Mouse (Mus musculus) common myeloid progenitor, adult 5-6 weeks (primary cell): ENCODE results near the gene 9430097D07Rik. TPM values are rescaled to one million over a fixed set of nuclear protein-coding genes. Genes with fewer than 3 reads are reported as not detected.

ENCODE experiments used
- ATAC-seq: replicated peaks from 2 replicates; pipeline ENCODE4 v1.8.0; 2016; ENCODE audit warnings: low read depth, mild to moderate bottlenecking, moderate TSS enrichment, inconsistent platforms; ENCODE audit not compliant: poor library complexity, severe bottlenecking
- total RNA-seq: library from RNA; stranded (forward); fragments of 200-1000, 187-1606 nt; gene quantifications from 2 replicates; pipeline ENCODE4 v1.2.3, GENCODE M21; 2017

The 9430097D07Rik gene
- not detected in 2 replicates for total RNA-seq

- ATAC-seq: peak; percentile 27; the same call in 1 of the 2 replicates
These were observed at the start of gene 9430097D07Rik for GRCm38 (mm10) chr2:32575586-32576160. Gene 9430097D07Rik, minus strand, starts transcription at chr2:32575684.

GRCm38 (mm10) chr2:32624111-32624748, 48.7 kb upstream of the 9430097D07Rik start:
- ATAC-seq: no peak

GRCm38 (mm10) chr2:32621517-32621859, 46.0 kb upstream of the 9430097D07Rik start, which contains the start of gene Ak1:
Gene Ak1, plus strand, starts transcription at chr2:32621758.
- ATAC-seq: peak; percentile 12; the same call in 1 of the 2 replicates

GRCm38 (mm10) chr2:32620682-32621516, 45.4 kb upstream of the 9430097D07Rik start:
- ATAC-seq: peak; percentile 56

- no peak for ATAC-seq
These were observed 42.6 kb upstream of the 9430097D07Rik start for GRCm38 (mm10) chr2:32618051-32618450.

GRCm38 (mm10) chr2:32617601-32618000, 42.1 kb upstream of the 9430097D07Rik start:
- ATAC-seq: no peak

- ATAC-seq: no peak
These were observed 41.6 kb upstream of the 9430097D07Rik start for GRCm38 (mm10) chr2:32617109-32617508.

GRCm38 (mm10) chr2:32612274-32612673, 36.8 kb upstream of the 9430097D07Rik start:
- ATAC-seq: no peak

- no peak for ATAC-seq
These were observed 35.2 kb upstream of the 9430097D07Rik start for GRCm38 (mm10) chr2:32610610-32611229.

- no peak; the same call in none of the 2 replicates for ATAC-seq
These were observed 33.4 kb upstream of the 9430097D07Rik start for GRCm38 (mm10) chr2:32608778-32609435.

GRCm38 (mm10) chr2:32608141-32608777, 32.8 kb upstream of the 9430097D07Rik start:
- peak; percentile 72 for ATAC-seq

- peak; percentile 19 for ATAC-seq
These were observed 31.9 kb upstream of the 9430097D07Rik start for GRCm38 (mm10) chr2:32607262-32607947.

- ATAC-seq: peak; percentile 48
These were observed 31.0 kb upstream of the 9430097D07Rik start for GRCm38 (mm10) chr2:32606161-32607142.

- ATAC-seq: no peak
These were observed 29.1 kb upstream of the 9430097D07Rik start for GRCm38 (mm10) chr2:32604631-32605030.

GRCm38 (mm10) chr2:32602600-32603054, 27.1 kb upstream of the 9430097D07Rik start:
- ATAC-seq: peak; percentile 67

GRCm38 (mm10) chr2:32601417-32602065, 26.1 kb upstream of the 9430097D07Rik start:
- peak; percentile 28; the same call in 1 of the 2 replicates for ATAC-seq

GRCm38 (mm10) chr2:32599409-32599808, 23.9 kb upstream of the 9430097D07Rik start, which contains the start of gene St6galnac6:
Gene St6galnac6, plus strand, starts transcription at chr2:32599709.
- ATAC-seq: no peak
